Mouse (Mus musculus) layer of hippocampus, adult 9-11 months (tissue): Measurements from ENCODE around the gene Slc44a2.
A peak's percentile ranks its signal among the peaks of the same experiment; 100 is the strongest.

ENCODE experiments used
- DNase-seq: peaks from one replicate; pipeline ENCODE4 v3.0.0; 2022

Gene Slc44a2

GRCm38 (mm10) chr9:21335391-21335790, 14.9 kb downstream of the Slc44a2 start:
- DNase-seq = no peak

GRCm38 (mm10) chr9:21336491-21336890, 16.0 kb downstream of the Slc44a2 start:
- no peak for DNase-seq

- no peak for DNase-seq
Observed at GRCm38 (mm10) chr9:21337652-21338051, 17.2 kb downstream of the Slc44a2 start.

- no peak for DNase-seq
Observed at GRCm38 (mm10) chr9:21340411-21340810, 19.9 kb downstream of the Slc44a2 start.

GRCm38 (mm10) chr9:21346627-21347365, 26.3 kb downstream of the Slc44a2 start:
- no peak for DNase-seq

- no peak for DNase-seq
Observed at GRCm38 (mm10) chr9:21348152-21348551, 27.7 kb downstream of the Slc44a2 start.

GRCm38 (mm10) chr9:21351178-21351577, 30.7 kb downstream of the Slc44a2 start:
- no peak for DNase-seq

- no peak for DNase-seq
Observed at GRCm38 (mm10) chr9:21351702-21352377, 31.3 kb downstream of the Slc44a2 start.

- DNase-seq = no peak
Observed at GRCm38 (mm10) chr9:21352463-21353372, 32.2 kb downstream of the Slc44a2 start.

- DNase-seq = no peak
Observed at GRCm38 (mm10) chr9:21353373-21353686, 32.8 kb downstream of the Slc44a2 start.

- no peak for DNase-seq
Observed at GRCm38 (mm10) chr9:21354796-21355195, 34.3 kb downstream of the Slc44a2 start.

GRCm38 (mm10) chr9:21356981-21357718, 36.7 kb downstream of the Slc44a2 start:
- DNase-seq = peak; percentile 59

- DNase-seq = peak; percentile 66
Observed at GRCm38 (mm10) chr9:21366541-21367220, 46.2 kb downstream of the Slc44a2 start.

- DNase-seq = peak; percentile 100
Observed at GRCm38 (mm10) chr9:21367357-21368111, 47.0 kb downstream of the Slc44a2 start, which contains the start of gene Ilf3. Gene Ilf3, plus strand, starts transcription at chr9:21367871.

GRCm38 (mm10) chr9:21368131-21368584, 47.7 kb downstream of the Slc44a2 start:
- peak; percentile 72 for DNase-seq

GRCm38 (mm10) chr9:21369080-21369479, 48.6 kb downstream of the Slc44a2 start:
- no peak for DNase-seq

- DNase-seq = no peak
Observed at GRCm38 (mm10) chr9:21370876-21371275, 50.4 kb downstream of the Slc44a2 start.

GRCm38 (mm10) chr9:21372508-21372907, 52.0 kb downstream of the Slc44a2 start:
- no peak for DNase-seq

- DNase-seq = no peak
Observed at GRCm38 (mm10) chr9:21379195-21379594, 58.7 kb downstream of the Slc44a2 start.

GRCm38 (mm10) chr9:21380868-21381267, 60.4 kb downstream of the Slc44a2 start:
- DNase-seq = peak; percentile 39

- DNase-seq = no peak
Observed at GRCm38 (mm10) chr9:21383966-21384365, 63.5 kb downstream of the Slc44a2 start.
